Mouse (Mus musculus) G1E (cell line): ENCODE data around the gene Pde8b.

Source experiments
- CTCF ChIP-seq: IDR thresholded peaks from 2 replicates; pipeline ENCODE4 v1.5.1; 2012; ENCODE audit warnings: low read depth, low read length, inconsistent platforms, mixed read lengths
- GATA1 ChIP-seq: IDR thresholded peaks from 2 replicates; pipeline ENCODE4 v1.6.1; 2012; ENCODE audit warnings: borderline replicate concordance, low read length, inconsistent platforms, mixed read lengths
- GATA2 ChIP-seq: IDR thresholded peaks from 2 replicates; pipeline ENCODE4 v1.6.1; 2012; ENCODE audit warnings: low read depth, low read length, inconsistent platforms, borderline replicate concordance
- POLR2AphosphoS5 ChIP-seq: IDR thresholded peaks from 2 replicates; pipeline ENCODE4 v1.6.1; 2012; ENCODE audit warnings: low read depth, low read length, inconsistent platforms; ENCODE audit not compliant: insufficient replicate concordance
- TAL1 ChIP-seq: conservative IDR thresholded peaks from 2 replicates; pipeline ENCODE4 v1.6.1; 2012; ENCODE audit warnings: low read depth, low read length, inconsistent platforms, mixed read lengths

DNA sequence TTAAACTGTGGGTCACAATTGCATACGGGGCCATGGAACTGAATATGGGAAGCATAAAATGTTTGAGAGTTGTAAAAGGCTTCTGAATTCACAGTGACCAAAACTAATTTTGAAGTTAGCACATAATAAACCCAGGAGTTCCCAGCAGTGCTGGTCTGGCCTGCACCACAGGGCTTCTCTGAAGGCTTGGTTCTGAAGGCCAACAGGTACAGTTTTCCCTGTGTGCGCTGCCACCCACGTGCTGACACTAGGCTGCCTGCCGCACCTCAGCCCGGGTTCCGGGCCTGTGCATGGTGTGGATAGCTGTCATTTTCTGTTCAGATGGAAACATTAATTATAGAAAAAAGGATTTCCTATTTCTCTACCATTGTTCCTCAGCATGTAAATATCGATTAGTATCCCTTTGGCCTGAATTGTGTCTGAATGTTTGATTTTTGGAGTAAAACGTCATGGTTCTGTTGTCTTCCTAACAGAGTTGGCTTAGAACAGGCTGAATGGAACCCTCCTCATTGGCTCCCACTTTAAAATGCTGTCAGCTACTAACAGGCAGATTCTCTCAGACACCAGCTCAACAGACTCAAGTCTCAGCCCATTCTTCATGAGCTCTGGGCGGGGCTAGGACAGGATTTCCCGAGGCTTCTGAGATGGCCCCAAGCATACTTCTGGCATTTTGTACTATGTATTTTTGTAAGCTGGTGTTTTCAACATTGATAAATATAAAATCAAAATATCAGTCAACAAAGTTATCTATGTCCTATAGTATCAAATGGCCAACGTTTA is 193.4 kb downstream of the Pde8b start:
- TF ChIP-seq CTCF (no peak), GATA1 (no peak), TAL1 (no peak), POLR2AphosphoS5 (no peak), GATA2 (no peak)
